Mouse (Mus musculus) spleen, adult 2 months (tissue): ENCODE measurements around the gene BC030870.

Experiments used
- CTCF ChIP-seq: fragments of 200-500 bp; IDR thresholded peaks from 2 replicates; pipeline ENCODE4 v1.5.1; 2011; ENCODE audit warnings: mild to moderate bottlenecking, inconsistent platforms; ENCODE audit not compliant: insufficient read depth, insufficient read length, insufficient replicate concordance; ENCODE audit errors: extremely low read depth
- POLR2A ChIP-seq: fragments of 200-500 bp; IDR thresholded peaks from 2 replicates; pipeline ENCODE4 v1.6.1; 2011; ENCODE audit warnings: low read depth, low read length, inconsistent platforms

DNA sequence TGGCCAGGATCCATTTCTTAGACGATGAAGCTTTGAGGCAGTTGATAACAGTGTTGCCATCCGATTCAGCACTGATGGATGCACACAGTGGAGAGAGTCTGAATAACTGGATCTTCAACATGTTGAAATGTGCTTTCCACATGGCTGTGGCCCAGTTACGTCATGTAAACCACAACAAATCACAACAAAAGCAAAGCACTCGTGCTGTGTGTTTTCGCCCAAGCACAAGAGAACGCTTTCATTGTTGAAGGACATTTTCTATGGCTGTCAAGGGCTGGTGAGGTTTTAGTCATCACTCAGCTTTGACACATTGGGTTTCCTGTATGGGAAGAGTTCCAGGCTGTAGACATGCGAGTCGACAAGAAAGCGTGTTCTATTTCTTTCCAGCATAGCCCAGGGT is 48.6 kb downstream of the BC030870 start:
- TF ChIP-seq POLR2A (no peak), CTCF (no peak)
